Mouse (Mus musculus): ENCODE results near the gene Atf7ip.

GRCm38 (mm10) chr6:136518537-136519246 is 12.7 kb downstream of the Atf7ip start:
- TF ChIP-seq POLR2A (IDR thresholded peaks at IDR 0.05; ENCODE audit: borderline replicate concordance, control insufficient read depth, low read depth, low read length) (peak; percentile 91), CTCF (IDR thresholded peaks at IDR 0.05; ENCODE audit: control insufficient read depth, insufficient read depth, low read length) (0 out of 2 replicates have a peak, but pooled peaks have one; percentile 14)
